Mouse (Mus musculus) megakaryocyte, embryonic 14.5 days (primary cell): ENCODE data around the gene Hils1.

Source experiments
- FLI1 ChIP-seq: IDR thresholded peaks from 2 replicates; pipeline ENCODE4 v1.6.1; 2012; ENCODE audit warnings: low read length, inconsistent platforms, mixed read lengths
- GATA1 ChIP-seq: IDR thresholded peaks from 3 replicates; pipeline ENCODE4 v1.6.1; 2012; ENCODE audit warnings: mixed read lengths, low read length, inconsistent platforms, borderline replicate concordance

GRCm38 (mm10) chr11:94986435-94986834 lies 19.0 kb downstream of the Hils1 start:
- TF ChIP-seq GATA1 (no peak), FLI1 (no peak)
